Mouse (Mus musculus): ENCODE data around the gene Isl1.

Gene Isl1

DNA sequence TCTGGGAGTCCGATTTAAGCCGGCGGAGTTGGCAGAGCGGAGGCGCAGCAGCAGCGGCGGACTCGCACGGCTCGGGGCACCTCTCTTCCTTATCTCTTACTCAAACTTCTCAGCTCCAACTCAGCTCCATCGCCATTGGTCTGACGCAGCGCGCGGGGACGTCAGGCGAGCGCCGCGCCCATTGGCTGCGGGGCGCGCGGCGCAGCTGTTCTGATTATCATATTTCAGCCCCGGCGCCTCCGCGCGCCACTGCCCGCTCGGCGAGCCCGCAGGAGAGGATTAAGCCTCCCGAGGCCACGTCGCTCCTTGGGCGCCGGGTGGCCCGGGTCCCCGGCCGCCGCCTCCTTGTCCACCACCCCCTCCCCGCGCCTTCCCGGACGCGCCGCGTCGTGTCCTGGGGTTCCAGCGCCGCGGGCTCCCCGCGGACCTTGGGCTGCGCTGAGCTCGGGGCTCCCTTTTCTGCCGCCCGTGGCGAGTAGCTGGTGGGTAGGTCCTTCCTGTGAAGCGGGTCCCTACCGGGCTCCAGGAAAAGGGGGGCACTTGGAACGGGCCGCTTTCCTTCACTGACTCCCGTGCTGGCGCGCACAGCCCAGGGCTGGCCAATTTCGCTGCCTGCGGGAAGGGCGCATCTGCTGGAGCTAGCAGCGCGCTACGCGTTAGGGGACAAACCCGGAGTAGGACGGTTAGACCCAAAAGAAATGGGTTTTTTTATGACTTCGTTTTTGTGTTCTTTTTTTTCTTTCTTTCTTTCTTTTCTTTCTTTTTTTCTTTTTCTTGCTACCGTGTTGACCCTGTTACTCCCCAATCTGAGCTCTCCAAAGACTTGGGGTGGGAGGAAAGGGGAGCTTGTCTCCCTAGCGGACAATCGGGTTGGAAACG is at the start of gene Isl1:
TSS of gene Isl1 (minus strand) at position 106 of the 879 bp plus-strand sequence.
- DNase-seq (ENCODE audit: low read depth, low spot score) = no peak

DNA sequence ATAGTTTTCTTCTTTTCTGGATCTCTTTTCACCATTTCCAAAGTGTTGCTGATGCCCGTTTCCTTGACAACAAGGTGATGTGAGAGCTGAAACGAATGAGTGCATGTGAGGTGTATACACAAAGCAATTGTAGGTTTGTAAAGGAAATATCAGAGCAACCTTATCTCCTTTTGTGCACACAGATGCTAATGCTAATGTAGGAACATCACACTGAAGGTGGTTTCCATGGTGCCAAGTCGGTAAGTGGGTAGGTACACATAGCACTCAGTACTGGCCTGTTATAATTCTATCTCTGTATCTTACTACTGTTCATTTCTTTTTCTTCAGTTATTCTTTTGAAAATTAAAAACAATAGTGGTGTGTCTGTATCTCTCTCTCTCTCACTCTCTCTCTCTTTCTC is 26.3 kb upstream of the Isl1 start:
- DNase-seq (ENCODE audit: low read depth, low spot score) = no peak

DNA sequence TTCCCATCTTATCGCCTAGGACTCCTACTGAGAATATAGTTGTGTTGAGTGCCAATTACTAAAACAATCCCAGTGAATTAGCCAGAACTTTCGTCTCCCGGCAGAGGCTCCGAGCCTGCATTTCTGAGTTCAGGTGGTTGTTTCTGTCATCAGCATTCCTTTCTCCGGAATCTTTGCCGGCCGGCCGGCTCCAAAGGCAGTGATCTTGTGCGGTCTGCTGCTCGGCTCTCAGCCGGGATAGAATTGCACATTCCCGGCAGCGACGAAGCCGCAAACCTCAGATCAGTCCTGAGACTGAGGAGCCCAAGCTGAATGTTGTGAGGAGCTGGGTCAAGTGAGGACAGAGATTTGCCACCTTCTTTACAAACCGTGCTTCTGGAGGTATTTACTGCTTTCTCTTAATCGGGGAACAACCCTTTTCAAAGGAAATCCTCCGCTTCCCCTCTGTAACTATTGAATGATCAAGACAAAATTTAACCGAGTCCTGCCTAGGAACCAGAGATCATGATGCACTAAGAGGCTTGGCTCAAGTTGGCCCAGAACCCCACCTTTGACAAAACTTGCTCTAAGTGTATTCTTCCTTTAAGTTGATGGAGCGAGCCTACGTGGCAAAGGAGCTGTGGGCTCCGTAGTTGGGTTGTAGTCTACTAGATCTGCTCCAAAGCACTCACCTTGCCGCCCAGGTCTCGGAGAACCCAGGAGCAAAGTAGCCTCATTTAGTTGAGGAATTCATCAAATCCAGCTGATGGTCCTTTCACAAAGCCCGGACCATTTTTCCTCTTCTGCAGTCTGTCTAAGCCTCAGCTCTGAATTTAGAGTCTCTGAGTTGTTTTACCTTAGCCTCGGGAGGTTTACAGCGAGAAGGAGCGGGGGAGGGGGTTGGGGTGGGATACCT is 4.4 kb upstream of the Isl1 start:
- DNase-seq (ENCODE audit: low read depth, low spot score) = no peak

DNA sequence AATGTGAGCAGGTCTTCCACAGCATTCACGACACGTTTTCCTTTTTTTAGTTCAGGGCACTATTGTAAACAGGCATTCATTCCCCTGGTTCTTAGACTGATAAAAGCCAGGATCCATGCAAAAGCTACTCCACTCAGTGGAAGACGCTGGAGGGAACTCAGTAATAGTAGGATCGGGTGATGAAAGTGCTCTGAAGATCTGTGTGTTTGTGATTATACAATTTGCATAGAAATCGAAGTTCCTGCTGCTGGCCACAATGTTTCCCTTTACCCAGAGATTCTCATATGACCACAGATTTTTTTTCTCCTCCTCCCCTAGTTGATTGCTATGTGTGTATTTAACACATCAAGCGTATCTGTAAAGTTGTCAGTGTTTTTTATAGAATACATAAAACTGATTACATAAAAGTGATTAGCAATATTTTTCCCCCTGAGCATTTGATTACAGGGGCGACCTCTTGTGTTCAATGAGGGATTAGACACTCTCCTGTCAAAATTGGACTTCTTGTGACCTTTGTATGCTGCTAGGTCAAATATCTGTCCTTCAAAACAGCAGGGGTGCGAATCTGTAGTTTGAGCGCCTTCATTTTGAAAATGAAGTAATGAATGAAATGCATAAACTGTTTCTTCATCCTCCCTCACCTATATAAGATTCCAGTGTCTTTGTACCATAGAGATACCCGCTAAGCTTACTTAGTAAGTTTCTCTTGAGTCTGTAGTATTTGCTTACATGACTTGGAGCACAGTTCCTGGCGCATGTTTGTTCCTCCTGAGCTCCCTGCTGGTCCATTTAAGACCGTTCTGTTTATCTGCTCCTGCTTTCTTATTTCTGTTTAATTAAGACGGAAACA is 2.6 kb upstream of the Isl1 start:
- no peak for DNase-seq (ENCODE audit: low read depth, low spot score)

DNA sequence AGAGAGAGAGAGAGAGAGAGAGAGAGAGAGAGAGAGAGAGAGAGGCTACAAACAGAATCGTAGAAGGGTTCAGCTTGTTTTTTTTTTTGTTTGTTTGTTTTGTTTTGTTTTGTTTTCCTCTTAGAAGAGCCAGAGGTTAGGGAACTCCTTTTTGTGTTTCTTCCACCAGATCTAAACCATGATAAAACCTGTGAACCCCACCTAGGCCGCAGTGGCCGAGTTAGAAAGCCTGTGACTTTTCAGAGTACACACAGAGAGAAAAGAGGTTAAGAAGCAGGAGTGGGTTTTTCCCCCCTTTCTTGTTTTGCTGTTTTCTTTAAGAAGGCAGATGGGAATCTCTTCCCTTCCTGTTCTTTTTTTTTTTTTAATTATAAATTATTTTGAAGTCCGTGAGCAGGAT is 1.5 kb upstream of the Isl1 start:
- DNase-seq (ENCODE audit: low read depth, low spot score) = no peak

DNA sequence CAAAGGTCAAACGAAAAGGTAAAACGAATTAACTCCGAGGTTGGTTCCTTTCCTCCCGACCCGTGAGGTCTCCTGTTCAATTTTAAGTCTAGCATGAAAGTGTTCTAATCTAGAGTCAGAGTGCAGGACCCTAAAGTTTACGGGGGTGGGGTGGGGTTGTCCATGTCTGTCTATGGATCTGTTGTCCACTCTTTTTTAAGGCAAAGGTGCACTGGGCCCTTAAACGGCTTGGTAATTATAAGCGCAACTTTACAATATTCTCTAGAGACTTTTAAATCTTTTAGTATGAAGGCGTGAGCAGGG is 925 bp upstream of the Isl1 start:
- DNase-seq (ENCODE audit: low read depth, low spot score) = no peak

DNA sequence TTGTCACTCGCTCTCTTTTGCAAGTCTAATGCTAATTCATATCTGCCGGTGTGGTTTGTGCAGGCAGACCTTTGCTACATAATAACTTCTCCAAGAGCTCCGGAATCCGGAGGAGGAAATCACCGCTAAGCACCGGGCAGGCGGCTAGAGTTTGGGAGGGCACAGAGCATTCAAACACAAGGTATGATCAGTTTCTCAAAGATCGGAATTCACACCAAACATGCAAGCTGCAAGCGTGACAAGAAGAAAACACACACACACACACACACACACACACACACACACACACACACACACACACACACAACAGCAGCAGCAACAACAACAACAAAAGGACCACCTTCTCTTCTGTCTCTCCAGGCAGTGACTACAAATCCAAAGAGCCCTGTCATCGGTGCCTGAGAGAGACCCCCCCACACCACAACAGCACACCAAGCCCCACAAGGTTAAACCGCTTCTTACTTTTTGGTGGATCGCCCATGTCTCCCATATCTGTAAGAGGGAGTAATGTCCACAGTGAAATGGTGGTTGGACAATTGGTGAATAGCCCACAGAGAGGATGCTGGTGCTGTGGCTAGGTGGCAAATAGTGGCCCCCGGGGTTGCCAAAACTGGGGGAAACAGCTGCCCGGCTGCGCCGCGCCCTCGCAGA is 431 bp downstream of the Isl1 start:
- no peak for DNase-seq (ENCODE audit: low read depth, low spot score)

DNA sequence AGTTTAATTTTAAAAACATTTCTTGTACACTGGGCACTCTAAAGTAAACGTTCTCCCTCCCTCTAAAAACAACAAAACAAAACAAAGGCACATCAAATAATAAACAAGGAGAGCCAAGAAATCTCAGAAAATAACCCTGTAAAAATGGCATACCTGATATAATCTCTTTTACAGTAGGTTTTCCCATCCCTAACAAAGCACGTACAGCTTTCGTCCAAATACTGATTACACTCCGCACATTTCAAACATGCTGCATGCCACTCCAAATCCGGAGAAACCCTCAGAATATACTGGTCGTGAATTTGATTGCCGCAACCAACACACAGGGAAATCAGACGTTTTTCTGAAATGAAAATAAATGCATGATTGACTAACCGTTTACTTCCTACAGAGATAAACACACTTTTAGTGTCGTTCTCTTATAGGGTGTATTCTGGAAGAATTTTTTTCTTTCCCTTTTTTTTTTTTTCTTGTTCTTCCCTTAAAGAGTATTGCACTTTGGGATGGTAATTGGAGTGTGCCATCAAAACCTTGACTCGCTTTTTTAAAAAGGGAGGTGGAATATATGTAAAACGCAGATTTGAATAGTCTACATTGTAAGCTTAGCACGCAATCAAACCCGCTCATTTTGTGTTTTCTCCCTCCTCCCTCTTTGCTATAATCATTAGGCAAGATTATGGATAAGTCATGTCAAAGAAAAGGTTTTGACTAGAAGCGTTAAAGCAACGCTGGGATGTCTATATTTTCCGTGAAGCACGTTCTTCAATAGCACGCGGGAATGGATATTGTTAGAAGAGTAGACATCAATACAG is 1.2 kb downstream of the Isl1 start:
- no peak for DNase-seq (ENCODE audit: low read depth, low spot score)

DNA sequence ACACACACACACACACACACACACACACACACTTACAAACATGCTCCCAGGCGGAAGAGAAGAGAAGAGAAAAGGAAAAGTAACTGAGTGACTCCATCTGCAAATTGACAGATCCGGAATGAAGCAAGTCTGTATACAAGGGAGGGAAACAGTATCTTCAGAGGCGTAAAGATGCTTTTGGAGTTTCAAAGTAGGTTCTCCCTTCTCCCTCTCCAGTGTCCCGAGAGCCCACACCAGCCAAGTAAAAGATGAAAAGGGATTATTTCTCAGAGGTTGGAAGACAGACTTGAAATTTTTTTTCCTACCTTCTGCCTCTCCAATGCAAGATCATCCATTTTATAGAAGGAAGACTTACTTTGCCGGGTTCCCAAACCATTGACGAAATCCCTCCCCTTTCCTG is 2.9 kb downstream of the Isl1 start:
- DNase-seq (ENCODE audit: low read depth, low spot score) = no peak

DNA sequence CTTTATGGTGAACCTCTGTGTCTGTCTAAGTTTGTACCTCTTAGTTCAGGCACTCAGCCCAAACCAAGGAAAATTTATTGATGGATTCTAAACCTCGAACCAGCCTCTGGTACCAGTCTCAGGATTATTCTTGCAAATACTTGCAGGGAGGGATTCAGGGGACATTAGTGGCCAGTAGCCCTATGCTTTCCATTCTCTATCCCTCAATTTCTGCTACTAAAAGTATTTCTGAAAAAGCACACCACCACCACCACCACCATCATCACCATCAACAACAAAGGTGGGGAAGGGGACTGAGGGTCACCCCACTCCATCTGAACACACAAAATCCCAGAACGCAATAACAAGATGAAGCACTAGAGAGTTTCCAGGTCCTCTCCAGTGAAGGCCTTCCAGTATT is 3.8 kb downstream of the Isl1 start:
- no peak for DNase-seq (ENCODE audit: low read depth, low spot score)

DNA sequence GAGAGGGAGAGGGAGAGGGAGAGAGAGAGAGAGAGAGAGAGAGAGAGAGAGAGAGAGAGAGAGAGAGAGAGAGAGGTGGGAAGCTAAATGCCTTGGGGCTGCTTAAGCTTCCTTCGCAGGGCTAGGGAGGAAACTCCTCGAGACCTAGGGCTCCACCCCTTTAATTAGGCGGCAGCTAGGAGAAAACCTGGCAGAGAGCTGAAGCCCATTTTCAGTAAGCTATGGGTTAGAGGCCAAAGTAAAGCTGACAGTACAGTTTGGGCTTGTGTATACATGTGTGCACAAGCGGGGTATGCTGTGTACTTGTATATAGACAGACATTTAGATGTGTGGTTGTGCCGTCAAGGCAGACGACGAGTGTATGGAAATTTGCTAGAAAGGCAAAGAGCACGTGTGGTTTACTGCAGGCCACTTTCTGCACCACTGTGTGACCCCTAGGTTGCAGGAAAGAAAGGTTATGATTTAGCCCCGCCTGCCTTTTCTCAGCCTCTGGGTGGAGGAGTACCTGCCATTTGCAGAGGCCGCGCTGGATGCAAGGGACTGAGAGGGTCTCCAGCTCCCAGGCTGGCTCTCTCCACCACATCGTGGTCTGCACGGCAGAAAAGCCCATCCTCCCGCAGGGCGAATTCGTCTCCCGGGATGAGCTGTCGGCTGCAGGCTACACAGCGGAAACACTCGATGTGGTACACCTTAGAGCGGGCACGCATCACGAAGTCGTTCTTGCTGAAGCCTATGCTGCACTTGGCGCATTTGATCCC is 4.6 kb downstream of the Isl1 start:
- DNase-seq (ENCODE audit: low read depth, low spot score) = no peak

DNA sequence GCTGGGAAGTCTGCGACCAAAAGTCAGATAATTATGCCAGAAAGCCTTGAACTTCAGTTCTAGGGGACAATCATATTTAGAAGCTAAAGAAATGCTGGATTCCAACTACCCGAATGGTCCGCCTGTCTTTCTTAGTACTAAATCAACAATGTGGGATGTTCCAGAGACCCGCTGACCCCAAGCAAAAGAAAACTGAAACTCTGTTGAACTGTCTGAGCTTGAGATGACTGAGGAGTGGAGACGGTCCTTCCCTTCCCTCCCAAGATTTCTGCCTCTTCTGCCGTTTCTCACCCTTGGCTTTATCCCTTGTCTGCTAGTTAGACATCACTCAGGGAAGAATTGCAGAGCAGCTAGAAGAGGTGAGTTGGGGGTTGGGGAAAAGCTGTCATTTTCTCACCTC is 5.7 kb downstream of the Isl1 start:
- DNase-seq (ENCODE audit: low read depth, low spot score) = no peak

DNA sequence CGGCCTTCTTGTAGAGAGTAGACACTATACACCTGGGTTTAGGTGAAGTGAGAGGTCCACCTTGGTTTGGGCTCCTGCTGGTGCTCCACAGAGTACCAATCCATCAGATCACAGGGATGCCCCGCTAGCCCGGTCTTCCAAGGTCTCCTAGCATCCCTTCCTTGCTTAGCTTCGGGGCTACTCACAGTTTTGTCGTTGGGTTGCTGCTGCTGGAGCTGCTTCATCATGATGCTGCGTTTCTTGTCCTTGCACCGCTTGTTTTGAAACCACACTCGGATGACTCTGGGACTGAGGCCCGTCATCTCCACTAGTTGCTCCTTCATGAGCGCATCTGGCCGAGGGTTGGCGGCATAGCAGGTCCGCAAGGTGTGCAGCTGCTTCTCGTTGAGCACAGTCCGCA is 6.6 kb downstream of the Isl1 start:
- DNase-seq (ENCODE audit: low read depth, low spot score) = no peak

DNA sequence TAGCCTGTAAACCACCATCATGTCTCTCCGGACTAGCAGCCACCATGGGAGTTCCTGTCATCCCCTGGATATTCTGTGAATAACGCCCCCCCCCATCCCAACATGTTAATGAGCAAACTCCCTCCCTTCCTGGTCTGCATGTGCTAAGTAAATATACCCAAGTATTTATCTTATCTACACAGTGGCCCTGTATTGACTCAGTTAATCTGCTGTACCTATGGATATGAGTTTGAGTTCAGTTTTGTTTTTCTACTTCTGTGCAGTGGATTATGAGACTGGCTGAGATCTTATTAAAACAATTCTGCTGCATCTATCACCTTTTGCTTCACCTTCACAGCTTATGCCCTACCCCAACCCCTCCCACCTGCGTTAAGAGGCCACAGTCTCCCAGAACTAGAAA is 7.8 kb downstream of the Isl1 start:
- DNase-seq (ENCODE audit: low read depth, low spot score) = no peak

DNA sequence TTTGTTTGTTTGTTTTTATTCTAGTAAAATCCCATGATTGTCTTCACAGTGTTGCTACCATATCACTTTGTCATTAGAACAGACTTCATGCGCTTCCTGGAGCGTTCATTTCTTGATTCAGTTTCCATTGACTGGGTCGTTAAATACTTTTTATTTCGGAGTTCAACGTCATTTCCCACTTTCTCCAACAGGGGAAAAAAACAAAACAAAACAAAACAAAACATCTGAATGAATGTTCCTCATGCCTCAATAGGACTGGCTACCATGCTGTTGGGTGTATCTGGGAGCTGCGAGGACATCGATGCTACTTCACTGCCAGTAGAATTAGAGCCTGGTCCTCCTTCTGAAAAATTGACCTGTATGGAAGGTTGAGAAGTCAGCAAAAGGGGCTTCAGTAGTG is 10.2 kb downstream of the Isl1 start:
- DNase-seq (ENCODE audit: low read depth, low spot score) = no peak

DNA sequence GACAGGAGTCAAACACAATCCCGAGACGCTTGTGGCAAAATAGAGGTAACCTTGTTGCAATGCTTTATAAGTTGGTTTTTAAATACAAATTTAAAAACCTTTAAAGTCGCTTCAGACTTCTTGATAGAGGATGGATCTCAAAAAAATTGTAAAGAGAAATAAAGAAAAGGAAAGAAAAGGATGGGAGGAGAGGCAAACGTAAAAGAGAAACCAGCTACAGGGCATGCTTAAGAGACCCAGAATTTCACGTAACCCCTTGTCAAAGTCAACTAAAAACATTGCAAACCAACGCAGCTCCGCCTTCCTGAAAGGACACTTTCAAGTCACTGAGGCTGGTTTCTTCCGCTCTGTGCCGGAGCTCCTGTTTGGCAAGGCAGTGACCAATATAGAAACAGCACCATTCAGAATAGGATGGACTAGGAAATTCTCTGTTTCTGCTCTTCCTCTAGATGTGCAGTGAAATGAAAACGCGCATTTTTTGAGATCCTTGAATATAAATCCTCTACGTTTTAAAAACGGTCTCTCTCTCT is 10.8 kb downstream of the Isl1 start:
- no peak for DNase-seq (ENCODE audit: low read depth, low spot score)

DNA sequence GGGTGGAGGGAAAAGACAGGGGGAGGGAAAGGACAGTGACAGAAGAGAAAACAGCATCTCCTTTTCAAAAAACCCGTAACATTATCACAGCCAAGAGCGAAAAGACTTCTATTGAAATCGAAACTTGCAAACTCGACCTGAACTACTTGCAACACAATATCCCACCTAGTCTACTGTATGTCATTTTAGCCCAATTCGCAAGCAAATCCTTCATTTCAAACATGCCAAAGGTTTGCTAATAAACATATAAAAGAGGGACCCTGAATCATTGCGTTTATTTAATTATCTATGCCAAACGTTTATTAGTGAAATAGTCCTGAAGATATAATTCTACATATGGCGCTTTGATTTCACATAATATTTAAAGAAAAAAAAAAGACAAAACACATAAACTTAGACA is 11.5 kb downstream of the Isl1 start:
- DNase-seq (ENCODE audit: low read depth, low spot score) = no peak

DNA sequence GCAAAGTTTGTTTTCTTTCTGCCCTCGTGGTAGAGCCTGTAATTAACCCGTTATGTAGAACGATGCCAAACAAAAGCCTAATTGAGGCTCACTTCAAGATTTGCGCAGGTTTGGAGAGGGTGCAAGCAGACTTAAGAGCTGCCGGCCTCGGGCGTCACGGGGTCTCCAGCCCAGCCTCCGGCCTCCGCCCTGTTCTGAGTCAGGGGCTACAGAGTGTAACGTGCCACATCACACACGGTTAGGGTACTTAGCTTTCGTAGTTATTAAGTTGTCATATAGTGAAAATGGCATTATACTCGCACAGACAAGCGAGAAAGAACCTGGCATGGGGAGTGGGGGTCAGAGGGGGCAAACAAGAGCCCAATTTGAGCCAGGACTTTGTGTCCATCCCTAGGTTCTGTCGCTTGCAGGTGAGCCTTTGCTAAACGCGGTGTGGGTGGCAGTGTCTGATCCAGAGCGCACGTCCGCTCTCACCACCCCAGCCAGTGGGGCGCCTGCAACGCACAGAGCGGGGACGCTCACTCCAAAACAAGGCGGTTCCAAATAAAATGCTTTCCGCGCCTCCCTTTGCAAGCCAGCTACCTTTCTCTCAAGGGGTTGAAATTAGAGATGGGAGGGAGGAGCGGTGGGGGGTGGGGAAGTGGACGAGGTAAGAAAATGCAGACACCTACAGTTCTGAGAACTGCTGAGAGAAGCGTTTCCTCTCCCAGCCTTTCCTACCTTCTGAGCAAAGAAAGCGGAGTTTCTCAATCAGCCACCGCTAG is 12.3 kb downstream of the Isl1 start:
- DNase-seq (ENCODE audit: low read depth, low spot score) = no peak

DNA sequence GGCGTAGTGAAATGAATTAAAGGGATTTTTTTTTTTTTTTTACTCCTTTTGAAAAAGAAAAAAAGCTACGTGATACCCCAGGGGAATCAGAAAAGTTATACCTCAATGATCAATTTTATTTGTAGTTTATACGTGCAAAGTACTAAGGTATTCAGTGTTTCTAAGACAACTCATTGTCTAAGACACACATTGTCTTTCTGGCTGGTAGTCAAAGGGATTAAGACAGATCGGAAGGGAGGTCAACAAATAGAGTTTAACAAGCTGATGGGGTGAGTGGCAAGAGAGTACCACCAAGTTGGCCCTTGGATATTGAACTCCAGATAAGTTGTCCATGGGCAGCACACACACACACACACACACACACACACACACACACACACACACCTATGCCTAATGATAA is 14.1 kb downstream of the Isl1 start:
- DNase-seq (ENCODE audit: low read depth, low spot score) = no peak
